Mouse (Mus musculus) CH12F3 (cell line): ENCODE measurements around the gene Sntb2.
"Not testable (repeated sequence)": the region's sequence is repeated elsewhere in the genome, so short reads cannot be mapped to it uniquely, and the experiment has no call there.

Source experiments
- in situ Hi-C: fragments of 300-500 bp; cut with MboI; formaldehyde crosslinking; loops from 2 replicates; pipeline ENCODE4 v1.14.3; 2020; ENCODE audit warnings: low sequenced_read_pairs

The Sntb2 gene

DNA sequence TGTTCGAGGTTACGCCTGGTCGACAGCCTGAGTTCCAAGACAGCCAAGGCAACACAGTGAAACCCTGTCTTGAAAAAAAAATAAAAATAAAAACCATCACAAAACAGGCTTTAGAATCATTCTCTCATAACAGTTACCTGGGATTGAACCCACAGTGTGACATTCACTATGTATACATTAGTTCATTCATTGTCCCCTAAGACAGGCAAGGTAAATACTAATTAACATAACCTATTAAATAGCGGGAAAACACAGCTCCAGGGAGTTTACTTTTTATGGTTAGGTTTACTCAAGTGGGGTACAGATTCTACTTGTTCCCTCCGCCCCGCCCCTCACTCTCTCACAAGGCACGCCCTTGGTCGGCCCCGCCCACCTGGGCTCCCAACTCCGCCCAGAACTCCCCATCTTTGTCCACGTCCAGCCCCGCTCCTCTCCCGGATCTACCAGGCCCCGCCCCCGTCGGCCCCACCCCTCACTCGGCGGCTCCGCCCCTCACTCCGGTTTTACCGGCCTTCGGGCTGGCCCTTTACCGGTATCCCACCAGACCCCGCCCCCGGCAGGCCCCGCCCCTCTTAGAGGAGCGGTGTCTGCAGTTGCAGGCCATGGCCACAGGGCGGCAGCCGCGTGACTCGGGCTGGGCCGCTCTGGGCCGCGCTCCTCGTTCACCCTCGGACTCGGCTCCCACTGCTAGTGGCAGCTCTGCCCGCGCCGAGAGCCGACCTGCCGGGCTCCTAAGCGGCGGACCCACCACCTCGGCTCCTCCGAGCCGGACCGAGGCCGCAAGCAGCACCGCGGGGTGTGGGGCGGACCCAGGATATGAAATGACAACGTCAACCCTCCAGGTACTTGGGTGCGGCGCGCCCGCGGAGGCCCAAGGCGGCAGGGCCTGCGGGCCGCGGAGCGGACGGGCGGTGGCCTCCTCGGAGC lies 95.4 kb downstream of the Sntb2 start, which contains the start of gene Vps4a:
Vps4a (plus strand) TSS at position 573 of the 927 bp plus-strand sequence.
- in situ Hi-C loops = no loop called here

- in situ Hi-C loops = no loop called here
Observed at GRCm38 (mm10) chr8:107031577-107032090, 96.1 kb downstream of the Sntb2 start.

GRCm38 (mm10) chr8:107033609-107034008 lies 98.1 kb downstream of the Sntb2 start:
- in situ Hi-C loops = not testable (repeated sequence)

- in situ Hi-C loops = no loop called here
Observed at GRCm38 (mm10) chr8:107035641-107036040, 100.1 kb downstream of the Sntb2 start.

- in situ Hi-C loops = no loop called here
Observed at GRCm38 (mm10) chr8:107036626-107037025, 101.1 kb downstream of the Sntb2 start.

DNA sequence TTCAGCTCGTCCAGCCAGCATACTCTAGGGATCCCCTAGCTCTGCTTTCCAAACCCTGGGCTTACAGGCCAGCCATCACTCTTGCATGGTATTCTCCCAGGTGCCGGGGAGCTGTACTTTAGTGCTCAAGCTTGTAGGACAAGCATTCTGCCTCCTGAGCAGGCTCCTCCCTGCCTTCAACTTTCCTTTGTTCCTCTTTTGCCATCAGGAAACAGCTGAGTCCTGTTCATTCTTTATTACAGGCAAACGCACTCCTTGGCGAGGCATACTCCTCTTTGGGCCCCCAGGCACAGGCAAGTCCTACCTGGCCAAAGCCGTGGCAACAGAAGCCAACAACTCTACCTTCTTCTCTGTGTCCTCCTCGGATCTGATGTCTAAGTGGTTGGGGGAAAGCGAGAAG lies 105.1 kb downstream of the Sntb2 start:
- in situ Hi-C loops = no loop called here

- in situ Hi-C loops = no loop called here
Observed at GRCm38 (mm10) chr8:107045478-107045877, 109.9 kb downstream of the Sntb2 start.

DNA sequence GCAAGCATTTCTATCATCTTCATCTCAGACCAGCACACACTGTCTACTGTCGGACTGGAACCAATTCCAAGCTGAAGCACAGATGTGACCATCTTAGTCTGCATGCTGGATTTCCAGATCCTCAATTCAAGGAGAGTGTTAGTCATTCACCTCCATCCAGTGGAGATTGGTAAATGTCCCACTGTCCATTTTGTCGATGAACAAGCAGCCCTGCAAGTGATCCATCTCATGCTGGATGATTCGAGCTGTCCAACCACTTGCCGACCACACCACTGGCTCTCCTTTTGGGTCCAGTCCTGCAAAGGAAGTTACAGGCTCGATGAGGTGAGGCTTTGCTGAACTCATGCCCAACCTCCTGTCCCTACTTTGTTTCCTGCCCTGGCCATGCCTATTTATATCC lies 111.4 kb downstream of the Sntb2 start:
- in situ Hi-C loops = no loop called here

GRCm38 (mm10) chr8:107048061-107048941 lies 112.8 kb downstream of the Sntb2 start, which contains the start of gene Pdf:
Gene Pdf, minus strand, starts transcription at chr8:107048614.
- in situ Hi-C loops = no loop called here

GRCm38 (mm10) chr8:107049480-107049879 lies 113.9 kb downstream of the Sntb2 start:
- in situ Hi-C loops = no loop called here

GRCm38 (mm10) chr8:107052046-107052445 lies 116.5 kb downstream of the Sntb2 start:
- in situ Hi-C loops = no loop called here

GRCm38 (mm10) chr8:107056076-107056972 lies 120.8 kb downstream of the Sntb2 start, which contains the start of the genes Cog8 and Nip7:
Gene Cog8, minus strand, starts transcription at chr8:107056689.
Gene Nip7, plus strand, starts transcription at chr8:107056877.
- in situ Hi-C loops = no loop called here

- in situ Hi-C loops = no loop called here
Observed at GRCm38 (mm10) chr8:107056973-107057369, 121.4 kb downstream of the Sntb2 start.

- in situ Hi-C loops = no loop called here
Observed at GRCm38 (mm10) chr8:107062613-107063012, 127.1 kb downstream of the Sntb2 start.

- in situ Hi-C loops = no loop called here
Observed at GRCm38 (mm10) chr8:107065511-107066496, 130.3 kb downstream of the Sntb2 start, which contains the start of gene Tmed6. Gene Tmed6, minus strand, starts transcription at chr8:107065644.
